Mouse (Mus musculus) layer of hippocampus, adult 2 months (tissue): ENCODE measurements around the gene Arl16. TPM values are rescaled to one million over a fixed set of nuclear protein-coding genes. Genes with fewer than 3 reads are reported as not detected.
A peak's percentile ranks its signal among the peaks of the same experiment; 100 is the strongest.

Experiments used
- DNase-seq, 2 experiments: peaks; one replicate each; pipeline ENCODE4 v3.0.0; 2022; ENCODE audit warnings: low spot score in 2 of 2
- H3K27ac ChIP-seq: fragments of 200-600 bp; 2 replicates; pipeline ENCODE4 v1.8.1; 2022
- H3K4me3 ChIP-seq: fragments of 200-600 bp; 2 replicates; pipeline ENCODE4 v1.8.1; 2022; ENCODE audit warnings: mild to moderate bottlenecking
- CTCF ChIP-seq: fragments of 200-600 bp; conservative IDR thresholded peaks from 2 replicates; pipeline ENCODE4 v1.8.1; 2022; ENCODE audit warnings: antibody characterized with exemption, mild to moderate bottlenecking, moderate library complexity
- total RNA-seq, 2 experiments: library from RNA; stranded (reverse); gene quantifications; 2 replicates each; pipeline ENCODE4 v1.2.3; 2021

The Arl16 gene
- total RNA-seq, 2 experiments from 2014 or later, result 52.0 to 54.8 TPM

- Histone ChIP-seq H3K27ac (no peak overlapping the region), H3K4me3 (no peak overlapping the region)
- DNase-seq, result no peak
- TF ChIP-seq CTCF, result no peak
These were observed 33.6 kb upstream of the Arl16 start for GRCm38 (mm10) chr11:120501018-120501417.

- TF ChIP-seq CTCF, result no peak
- Histone ChIP-seq H3K4me3 (no peak overlapping the region), H3K27ac (no peak overlapping the region)
- no peak for DNase-seq
These were observed 33.0 kb upstream of the Arl16 start for GRCm38 (mm10) chr11:120500357-120500756.

- TF ChIP-seq CTCF, result no peak
- no peak overlapping the region for H3K4me3 ChIP-seq
- no peak for DNase-seq
These were observed 32.5 kb upstream of the Arl16 start for GRCm38 (mm10) chr11:120499894-120500293.

GRCm38 (mm10) chr11:120498891-120499290 lies 31.5 kb upstream of the Arl16 start:
- Histone ChIP-seq H3K27ac (no peak overlapping the region), H3K4me3 (no peak overlapping the region)
- TF ChIP-seq CTCF, result no peak
- no peak for DNase-seq

More at GRCm38 (mm10) chr11:120499894-120500293, 32.5 kb upstream of the Arl16 start:
- H3K27ac ChIP-seq, result no peak overlapping the region

- Histone ChIP-seq H3K4me3 (no peak overlapping the region), H3K27ac (no peak overlapping the region)
- TF ChIP-seq CTCF, result no peak
- no peak for DNase-seq
These were observed 30.8 kb upstream of the Arl16 start for GRCm38 (mm10) chr11:120498226-120498625.

- H3K4me3 ChIP-seq, result no peak overlapping the region
- no peak for DNase-seq
- TF ChIP-seq CTCF, result no peak
- H3K27ac ChIP-seq, result no peak overlapping the region
These were observed 30.0 kb upstream of the Arl16 start for GRCm38 (mm10) chr11:120497436-120497835.

- TF ChIP-seq CTCF, result no peak
- no peak for DNase-seq
- Histone ChIP-seq H3K4me3 (no peak overlapping the region), H3K27ac (no peak overlapping the region)
These were observed 26.5 kb upstream of the Arl16 start for GRCm38 (mm10) chr11:120493911-120494310.

- no peak overlapping the region; the same call in 1 of the 2 replicates for H3K4me3 ChIP-seq
- TF ChIP-seq CTCF, result no peak
- DNase-seq, result no peak
- H3K27ac ChIP-seq, result no peak overlapping the region
These were observed 25.9 kb upstream of the Arl16 start for GRCm38 (mm10) chr11:120493351-120493750.

- DNase-seq, result no peak
- TF ChIP-seq CTCF, result no peak
- Histone ChIP-seq H3K27ac (no peak overlapping the region), H3K4me3 (no peak overlapping the region; the same call in 1 of the 2 replicates)
These were observed 25.4 kb upstream of the Arl16 start for GRCm38 (mm10) chr11:120492878-120493203.

- peak; percentile 34; the same call in 1 of the 2 replicates for TF ChIP-seq CTCF
- H3K27ac ChIP-seq, result peak overlapping the region; percentile 76
- DNase-seq, result no peak
- H3K4me3 ChIP-seq, result peak overlapping the region; percentile 88
These were observed 24.8 kb upstream of the Arl16 start for GRCm38 (mm10) chr11:120492024-120492877.

- H3K4me3 ChIP-seq, result peak within 1 kb of the TSS; percentile 88
- H3K27ac ChIP-seq, result peak within 1 kb of the TSS; percentile 76
- DNase-seq, result peak; percentile 83
- no peak for TF ChIP-seq CTCF
These were observed 24.1 kb upstream of the Arl16 start, which contains the start of gene Slc25a10 for GRCm38 (mm10) chr11:120491317-120492023. Gene Slc25a10, plus strand, starts transcription at chr11:120491840.

- peak overlapping the region; percentile 76 for H3K27ac ChIP-seq
- H3K4me3 ChIP-seq, result no peak overlapping the region
- no peak for DNase-seq
- TF ChIP-seq CTCF, result no peak
These were observed 23.1 kb upstream of the Arl16 start for GRCm38 (mm10) chr11:120490291-120491046.

GRCm38 (mm10) chr11:120489054-120489761 lies 21.8 kb upstream of the Arl16 start:
- DNase-seq, result peak; percentile 74
- Histone ChIP-seq H3K27ac (peak overlapping the region; percentile 76), H3K4me3 (no peak overlapping the region)
- peak; percentile 95 for TF ChIP-seq CTCF
